Mouse (Mus musculus): Measurements from ENCODE around the gene Tubb5. TPM values are rescaled to one million over a fixed set of nuclear protein-coding genes. Genes with fewer than 3 reads are reported as not detected.

Gene Tubb5
- total RNA-seq, 1 experiment from 2014 or later = 191 TPM

GRCm38 (mm10) chr17:35812307-35812706 is 25.8 kb downstream of the Tubb5 start:
- no peak for ATAC-seq (ENCODE audit: extremely low read depth, insufficient number of reproducible peaks, low FRiP score, poor library complexity, severe bottlenecking)

GRCm38 (mm10) chr17:35810900-35811648 is 27.0 kb downstream of the Tubb5 start:
- ATAC-seq (ENCODE audit: extremely low read depth, insufficient number of reproducible peaks, low FRiP score, poor library complexity, severe bottlenecking) = no peak

GRCm38 (mm10) chr17:35809395-35809794 is 28.7 kb downstream of the Tubb5 start:
- ATAC-seq (ENCODE audit: extremely low read depth, insufficient number of reproducible peaks, low FRiP score, poor library complexity, severe bottlenecking) = no peak

GRCm38 (mm10) chr17:35808073-35808472 is 30.0 kb downstream of the Tubb5 start:
- no peak for ATAC-seq (ENCODE audit: extremely low read depth, insufficient number of reproducible peaks, low FRiP score, poor library complexity, severe bottlenecking)

GRCm38 (mm10) chr17:35803858-35804399 is 34.2 kb downstream of the Tubb5 start:
- ATAC-seq (ENCODE audit: extremely low read depth, insufficient number of reproducible peaks, low FRiP score, poor library complexity, severe bottlenecking) = no peak

GRCm38 (mm10) chr17:35803020-35803419 is 35.1 kb downstream of the Tubb5 start:
- no peak for ATAC-seq (ENCODE audit: extremely low read depth, insufficient number of reproducible peaks, low FRiP score, poor library complexity, severe bottlenecking)

GRCm38 (mm10) chr17:35800905-35801304 is 37.2 kb downstream of the Tubb5 start:
- ATAC-seq (ENCODE audit: extremely low read depth, insufficient number of reproducible peaks, low FRiP score, poor library complexity, severe bottlenecking) = no peak

- ATAC-seq (ENCODE audit: extremely low read depth, insufficient number of reproducible peaks, low FRiP score, poor library complexity, severe bottlenecking) = no peak
Observed at GRCm38 (mm10) chr17:35796835-35797234, 41.3 kb downstream of the Tubb5 start.

GRCm38 (mm10) chr17:35795656-35796055 is 42.5 kb downstream of the Tubb5 start:
- no peak for ATAC-seq (ENCODE audit: extremely low read depth, insufficient number of reproducible peaks, low FRiP score, poor library complexity, severe bottlenecking)

- ATAC-seq (ENCODE audit: extremely low read depth, insufficient number of reproducible peaks, low FRiP score, poor library complexity, severe bottlenecking) = no peak
Observed at GRCm38 (mm10) chr17:35795099-35795498, 43.0 kb downstream of the Tubb5 start.

GRCm38 (mm10) chr17:35792837-35793236 is 45.3 kb downstream of the Tubb5 start:
- no peak for ATAC-seq (ENCODE audit: extremely low read depth, insufficient number of reproducible peaks, low FRiP score, poor library complexity, severe bottlenecking)

- ATAC-seq (ENCODE audit: extremely low read depth, insufficient number of reproducible peaks, low FRiP score, poor library complexity, severe bottlenecking) = no peak
Observed at GRCm38 (mm10) chr17:35790933-35791332, 47.2 kb downstream of the Tubb5 start.

- no peak for ATAC-seq (ENCODE audit: extremely low read depth, insufficient number of reproducible peaks, low FRiP score, poor library complexity, severe bottlenecking)
Observed at GRCm38 (mm10) chr17:35788025-35788424, 50.1 kb downstream of the Tubb5 start.

GRCm38 (mm10) chr17:35787493-35787892 is 50.6 kb downstream of the Tubb5 start:
- no peak for ATAC-seq (ENCODE audit: extremely low read depth, insufficient number of reproducible peaks, low FRiP score, poor library complexity, severe bottlenecking)

GRCm38 (mm10) chr17:35785140-35785539 is 53.0 kb downstream of the Tubb5 start:
- ATAC-seq (ENCODE audit: extremely low read depth, insufficient number of reproducible peaks, low FRiP score, poor library complexity, severe bottlenecking) = no peak

- no peak for ATAC-seq (ENCODE audit: extremely low read depth, insufficient number of reproducible peaks, low FRiP score, poor library complexity, severe bottlenecking)
Observed at GRCm38 (mm10) chr17:35783944-35784343, 54.2 kb downstream of the Tubb5 start.

Other genes starting within 250 kb of the Tubb5 start
- gene Sfta2, start 236.8 kb downstream of the Tubb5 start, total RNA-seq (2017) = not detected in 2 replicates
- gene Gm9573, start 211.7 kb downstream of the Tubb5 start, total RNA-seq (2017) = 0.37 and 3.3 TPM in 2 replicates
- gene Mucl3, start 194.6 kb downstream of the Tubb5 start, total RNA-seq (2017) = not detected in 2 replicates
- gene Vars2, start 170.7 kb downstream of the Tubb5 start, total RNA-seq (2017) = 11.8 and 13.8 TPM in 2 replicates
- 7.0 and 15.5 TPM in 2 replicates for gene Gtf2h4, start 164.6 kb downstream of the Tubb5 start, total RNA-seq (2017)
- gene Ddr1, start 133.7 kb downstream of the Tubb5 start, total RNA-seq (2017) = 0.81 TPM in 1 of 2 replicates, not detected in the other
- 74.1 and 100 TPM in 2 replicates for gene Ier3, start 16.6 kb downstream of the Tubb5 start, total RNA-seq (2017)
- 172 and 193 TPM in 2 replicates for gene Flot1, start 15.1 kb downstream of the Tubb5 start, total RNA-seq (2017)
- 22.5 and 30.7 TPM in 2 replicates for gene Mdc1, start 3.2 kb upstream of the Tubb5 start, total RNA-seq (2017)
- gene Nrm, start 23.0 kb upstream of the Tubb5 start, total RNA-seq (2017) = 42.5 and 45.6 TPM in 2 replicates
- 146 and 163 TPM in 2 replicates for gene Ppp1r18, start 27.3 kb upstream of the Tubb5 start, total RNA-seq (2017)
- gene Dhx16, start 41.5 kb upstream of the Tubb5 start, total RNA-seq (2017) = 106 and 121 TPM in 2 replicates
- gene 2310061I04Rik, start 59.1 kb upstream of the Tubb5 start, total RNA-seq (2017) = 9.6 and 12.8 TPM in 2 replicates
- 26.9 and 31.3 TPM in 2 replicates for gene Atat1, start 71.8 kb upstream of the Tubb5 start, total RNA-seq (2017)
- gene Mrps18b, start 78.1 kb upstream of the Tubb5 start, total RNA-seq (2017) = 29.3 and 36.8 TPM in 2 replicates
- 413 and 415 TPM in 2 replicates for gene Ppp1r10, start 78.1 kb upstream of the Tubb5 start, total RNA-seq (2017)
- 162 and 172 TPM in 2 replicates for gene Abcf1, start 131.5 kb upstream of the Tubb5 start, total RNA-seq (2017)
- 39.3 and 41.5 TPM in 2 replicates for gene Gnl1, start 141.5 kb upstream of the Tubb5 start, total RNA-seq (2017)
- 21.6 and 33.6 TPM in 2 replicates for gene Prr3, start 141.9 kb upstream of the Tubb5 start, total RNA-seq (2017)
- 255 and 292 TPM in 2 replicates for gene H2-T24, start 182.3 kb upstream of the Tubb5 start, total RNA-seq (2017)
- gene H2-T23, start 194.5 kb upstream of the Tubb5 start, total RNA-seq (2017) = 431 and 448 TPM in 2 replicates
- 101 and 107 TPM in 2 replicates for gene H2-T22, start 204.4 kb upstream of the Tubb5 start, total RNA-seq (2017)
- gene Gm6034, start 204.7 kb upstream of the Tubb5 start, total RNA-seq (2017) = not detected in 2 replicates
- gene Gm11127, start 220.1 kb upstream of the Tubb5 start, total RNA-seq (2017) = not detected in 2 replicates